Mouse (Mus musculus) MEL (cell line): ENCODE data around the gene Tubd1. TPM values are rescaled to one million over a fixed set of nuclear protein-coding genes. Genes with fewer than 3 reads are reported as not detected.

Experiments used
- DNase-seq: peaks from one replicate; pipeline ENCODE4 v3.0.0; 2011; ENCODE audit warnings: low read depth, low spot score
- H3K27ac ChIP-seq: 2 replicates; pipeline ENCODE4 v1.5.1; 2012; ENCODE audit warnings: low read depth, mild to moderate bottlenecking, control low read depth, low read length, moderate library complexity; ENCODE audit not compliant: control insufficient read depth
- H3K27me3 ChIP-seq, 2 experiments: fragments of 150-350 bp in 1 of 2; sonication (generic) in 1 of 2; 2 replicates each; pipeline ENCODE4 v1.6.1; 2012; ENCODE audit warnings: low read length in 2 of 2, mild to moderate bottlenecking in 2 of 2, improper control_type of control experiment in 1 of 2, moderate library complexity in 1 of 2; ENCODE audit not compliant: insufficient read depth in 2 of 2, control insufficient read depth in 1 of 2
- H3K36me3 ChIP-seq, 2 experiments: 2 replicates each; pipeline ENCODE4 v1.6.1; 2012 to 2014; ENCODE audit warnings: low read length in 2 of 2, improper control_type of control experiment in 1 of 2, inconsistent platforms in 1 of 2, mild to moderate bottlenecking in 1 of 2; ENCODE audit not compliant: insufficient read depth in 2 of 2, control insufficient read depth in 1 of 2
- H3K4me1 ChIP-seq, 2 experiments: fragments of 150-350 bp in 1 of 2; sonication (generic) in 1 of 2; 2 replicates each; pipeline ENCODE4 v1.6.1; 2012; ENCODE audit warnings: low read length in 2 of 2, improper control_type of control experiment in 1 of 2, mild to moderate bottlenecking in 1 of 2; ENCODE audit not compliant: insufficient read depth in 2 of 2, control insufficient read depth in 1 of 2
- H3K4me3 ChIP-seq, 2 experiments: fragments of 150-350 bp in 1 of 2; sonication (generic) in 1 of 2; 2 replicates each; pipeline ENCODE4 v1.5.1; 2012; ENCODE audit warnings: low read depth in 2 of 2, low read length in 2 of 2, mild to moderate bottlenecking in 2 of 2, moderate library complexity in 2 of 2, control low read depth in 1 of 2, improper control_type of control experiment in 1 of 2; ENCODE audit not compliant: control insufficient read depth in 1 of 2, insufficient read depth in 1 of 2
- H3K79me2 ChIP-seq: 2 replicates; pipeline ENCODE4 v1.6.1; 2012; ENCODE audit warnings: mild to moderate bottlenecking, low read length, moderate library complexity; ENCODE audit not compliant: control insufficient read depth, poor library complexity, insufficient read depth
- H3K9ac ChIP-seq: 2 replicates; pipeline ENCODE4 v1.6.1; 2012; ENCODE audit warnings: low read depth, mild to moderate bottlenecking, control low read depth, low read length, moderate library complexity; ENCODE audit not compliant: control insufficient read depth, poor library complexity, severe bottlenecking
- H3K9me3 ChIP-seq: fragments of 150-350 bp; sonication (generic); replicated peaks from 2 replicates; pipeline ENCODE4 v1.6.1; 2012; ENCODE audit warnings: mild to moderate bottlenecking, low read length, improper control_type of control experiment, moderate library complexity; ENCODE audit not compliant: insufficient read depth
- BHLHE40 ChIP-seq: IDR thresholded peaks from 2 replicates; pipeline ENCODE4 v1.6.1; 2012; ENCODE audit warnings: low read depth, mild to moderate bottlenecking, inconsistent platforms, low read length, improper control_type of control experiment, borderline replicate concordance
- CHD1 ChIP-seq: IDR thresholded peaks from 2 replicates; pipeline ENCODE4 v1.6.1; 2012; ENCODE audit warnings: low read depth, mild to moderate bottlenecking, inconsistent platforms, low read length, improper control_type of control experiment
- CHD2 ChIP-seq: IDR thresholded peaks from 2 replicates; pipeline ENCODE4 v1.6.1; 2011; ENCODE audit warnings: low read length, improper control_type of control experiment
- CTCF ChIP-seq, 3 experiments: IDR thresholded peaks in 2 of 3; conservative IDR thresholded peaks in 1 of 3; 2 replicates each; pipeline ENCODE4 v1.5.1; 2011 to 2012; ENCODE audit warnings: low read length in 3 of 3, low read depth in 2 of 3, mild to moderate bottlenecking in 2 of 3, improper control_type of control experiment in 1 of 3, inconsistent platforms in 1 of 3, mixed read lengths in 1 of 3, moderate library complexity in 1 of 3; ENCODE audit not compliant: control insufficient read depth in 1 of 3, insufficient read depth in 1 of 3, poor library complexity in 1 of 3, severe bottlenecking in 1 of 3
- E2F4 ChIP-seq: IDR thresholded peaks from 2 replicates; pipeline ENCODE4 v1.6.1; 2011; ENCODE audit warnings: low read depth, low read length, improper control_type of control experiment, borderline replicate concordance
- ELF1 ChIP-seq: IDR thresholded peaks from 2 replicates; pipeline ENCODE4 v1.6.1; 2014; ENCODE audit warnings: low read depth, mild to moderate bottlenecking, inconsistent platforms, low read length, improper control_type of control experiment, moderate library complexity
- EP300 ChIP-seq, 2 experiments: IDR thresholded peaks; 2 replicates each; pipeline ENCODE4 v1.6.1; 2011; ENCODE audit warnings: improper control_type of control experiment in 2 of 2, low read length in 2 of 2, low read depth in 1 of 2, mild to moderate bottlenecking in 1 of 2
- ETS1 ChIP-seq: IDR thresholded peaks from 2 replicates; pipeline ENCODE4 v1.6.1; 2012; ENCODE audit warnings: low read depth, mild to moderate bottlenecking, inconsistent platforms, low read length, improper control_type of control experiment, moderate library complexity
- GABPA ChIP-seq: IDR thresholded peaks from 2 replicates; pipeline ENCODE4 v1.6.1; 2012; ENCODE audit warnings: low read depth, mild to moderate bottlenecking, inconsistent platforms, low read length, improper control_type of control experiment, moderate library complexity
- GATA1 ChIP-seq: IDR thresholded peaks from 2 replicates; pipeline ENCODE4 v1.6.1; 2011; ENCODE audit warnings: low read depth, low read length, improper control_type of control experiment
- HCFC1 ChIP-seq: IDR thresholded peaks from 2 replicates; pipeline ENCODE4 v1.6.1; 2012; ENCODE audit warnings: low read depth, mild to moderate bottlenecking, inconsistent platforms, low read length, improper control_type of control experiment, moderate library complexity
- JUND ChIP-seq: IDR thresholded peaks from 2 replicates; pipeline ENCODE4 v1.6.1; 2011; ENCODE audit warnings: low read depth, mild to moderate bottlenecking, improper control_type of control experiment, low read length
- KAT2A ChIP-seq: conservative IDR thresholded peaks from 2 replicates; pipeline ENCODE4 v1.6.1; 2012; ENCODE audit warnings: low read depth, low read length, improper control_type of control experiment, inconsistent platforms
- MAFK ChIP-seq: IDR thresholded peaks from 2 replicates; pipeline ENCODE4 v1.6.1; 2011; ENCODE audit warnings: low read depth, mild to moderate bottlenecking, low read length, improper control_type of control experiment, borderline replicate concordance
- MAX ChIP-seq: IDR thresholded peaks from 2 replicates; pipeline ENCODE4 v1.6.1; 2011; ENCODE audit warnings: low read length, improper control_type of control experiment
- MAZ ChIP-seq: IDR thresholded peaks from 2 replicates; pipeline ENCODE4 v1.6.1; 2012; ENCODE audit warnings: low read depth, mild to moderate bottlenecking, inconsistent platforms, low read length, improper control_type of control experiment
- MEF2A ChIP-seq: IDR thresholded peaks from 2 replicates; pipeline ENCODE4 v1.6.1; 2014; ENCODE audit warnings: low read depth, mild to moderate bottlenecking, inconsistent platforms, low read length, improper control_type of control experiment; ENCODE audit not compliant: poor library complexity, insufficient replicate concordance, severe bottlenecking; ENCODE audit errors: extremely low read depth
- MXI1 ChIP-seq: IDR thresholded peaks from 2 replicates; pipeline ENCODE4 v1.6.1; 2011; ENCODE audit warnings: mild to moderate bottlenecking, low read depth, low read length, improper control_type of control experiment
- MYC ChIP-seq: IDR thresholded peaks from 2 replicates; pipeline ENCODE4 v1.6.1; 2011; ENCODE audit warnings: low read depth, mild to moderate bottlenecking, low read length, improper control_type of control experiment, moderate library complexity
- NELFE ChIP-seq: IDR thresholded peaks from 2 replicates; pipeline ENCODE4 v1.6.1; 2011; ENCODE audit warnings: low read depth, low read length, improper control_type of control experiment
- POLR2A ChIP-seq, 2 experiments: IDR thresholded peaks; 2 replicates each; pipeline ENCODE4 v1.6.1; 2011 to 2012; ENCODE audit warnings: low read length in 2 of 2, mild to moderate bottlenecking in 2 of 2, control low read depth in 1 of 2, improper control_type of control experiment in 1 of 2, low read depth in 1 of 2, moderate library complexity in 1 of 2; ENCODE audit not compliant: control insufficient read depth in 1 of 2, insufficient read depth in 1 of 2, poor library complexity in 1 of 2
- POLR2AphosphoS2 ChIP-seq: IDR thresholded peaks from 2 replicates; pipeline ENCODE4 v1.6.1; 2011; ENCODE audit warnings: low read length, improper control_type of control experiment
- POLR2AphosphoS5 ChIP-seq: IDR thresholded peaks from 2 replicates; pipeline ENCODE4 v1.6.1; 2012; ENCODE audit warnings: low read depth, borderline replicate concordance, mild to moderate bottlenecking, inconsistent platforms, low read length, moderate library complexity, mixed read lengths
- RAD21 ChIP-seq: IDR thresholded peaks from 2 replicates; pipeline ENCODE4 v1.6.1; 2011; ENCODE audit warnings: mild to moderate bottlenecking, low read depth, low read length, improper control_type of control experiment
- RCOR1 ChIP-seq: IDR thresholded peaks from 2 replicates; pipeline ENCODE4 v1.6.1; 2012; ENCODE audit warnings: low read depth, mild to moderate bottlenecking, inconsistent platforms, low read length, improper control_type of control experiment
- SIN3A ChIP-seq: IDR thresholded peaks from 2 replicates; pipeline ENCODE4 v1.6.1; 2012; ENCODE audit warnings: low read length, improper control_type of control experiment, inconsistent platforms
- SMC3 ChIP-seq: IDR thresholded peaks from 2 replicates; pipeline ENCODE4 v1.6.1; 2011; ENCODE audit warnings: low read depth, low read length, improper control_type of control experiment
- TAL1 ChIP-seq: IDR thresholded peaks from 2 replicates; pipeline ENCODE4 v1.6.1; 2012; ENCODE audit warnings: mild to moderate bottlenecking, inconsistent platforms, low read length, moderate library complexity, mixed read lengths
- TBP ChIP-seq: IDR thresholded peaks from 2 replicates; pipeline ENCODE4 v1.8.0; 2011; ENCODE audit warnings: low read depth, low read length, improper control_type of control experiment
- TCF12 ChIP-seq: IDR thresholded peaks from 2 replicates; pipeline ENCODE4 v1.6.1; 2014; ENCODE audit warnings: low read depth, mild to moderate bottlenecking, inconsistent platforms, low read length, improper control_type of control experiment, moderate library complexity
- UBTF ChIP-seq: IDR thresholded peaks from 2 replicates; pipeline ENCODE4 v1.6.1; 2012; ENCODE audit warnings: low read depth, mild to moderate bottlenecking, inconsistent platforms, low read length, improper control_type of control experiment, moderate library complexity, borderline replicate concordance; ENCODE audit not compliant: insufficient read depth
- USF1 ChIP-seq: IDR thresholded peaks from 2 replicates; pipeline ENCODE4 v1.6.1; 2014; ENCODE audit warnings: low read depth, mild to moderate bottlenecking, inconsistent platforms, low read length, improper control_type of control experiment, moderate library complexity
- USF2 ChIP-seq, 2 experiments: IDR thresholded peaks; 2 replicates each; pipeline ENCODE4 v1.6.1; 2011 to 2012; ENCODE audit warnings: improper control_type of control experiment in 2 of 2, low read length in 2 of 2, borderline replicate concordance in 1 of 2, inconsistent platforms in 1 of 2, low read depth in 1 of 2, mild to moderate bottlenecking in 1 of 2; ENCODE audit not compliant: insufficient read depth in 1 of 2
- ZMIZ1 ChIP-seq: IDR thresholded peaks from 2 replicates; pipeline ENCODE4 v1.6.1; 2012; ENCODE audit warnings: low read depth, mild to moderate bottlenecking, inconsistent platforms, low read length, improper control_type of control experiment, moderate library complexity
- ZNF384 ChIP-seq: IDR thresholded peaks from 2 replicates; pipeline ENCODE4 v1.6.1; 2012; ENCODE audit warnings: low read depth, mild to moderate bottlenecking, inconsistent platforms, low read length, improper control_type of control experiment
- polyA plus RNA-seq, 2 experiments: library from polyadenylated mRNA; stranded (reverse) in 1 of 2; unstranded in 1 of 2; fragments of >175 nt in 1 of 2; fragments of >200 nt in 1 of 2; gene quantifications; 2 replicates each; pipeline versions ENCODE4 v1.2.1 to v1.2.4; 2012; ENCODE audit warnings: low replicate concordance in 2 of 2, low read depth in 1 of 2; ENCODE audit not compliant: insufficient read length in 2 of 2, insufficient read depth in 1 of 2, missing spikeins in 1 of 2
- total RNA-seq: library from RNA; depleted of rRNA; stranded (reverse); fragments of 300-350 nt; gene quantifications from 2 replicates; pipeline ENCODE4 v1.2.3, GENCODE M21; 2012

Gene Tubd1
- total and polyA plus RNA-seq, 3 experiments: 14.4 to 23.4 TPM; not detected in 1

- H3K9me3 ChIP-seq: no peaks in the 10 kb centered on the region
- H3K36me3 ChIP-seq: peaks cover 4 to 43% of the 10 kb centered on the region in 2 experiments; a peak in 3 of 4 replicates
- peak overlapping the region; percentile 83 to 88 for H3K4me3 ChIP-seq
- H3K9ac ChIP-seq: peak overlapping the region; percentile 88
- peak overlapping the region; percentile 97 for H3K27ac ChIP-seq
- peaks cover 37% of the 10 kb centered on the region for H3K79me2 ChIP-seq
- H3K4me1 ChIP-seq: peaks cover 13 to 26% of the 10 kb centered on the region in 2 experiments
- DNase-seq: peak; percentile 100
- no peaks in the 10 kb centered on the region for H3K27me3 ChIP-seq
- TF ChIP-seq UBTF (0 out of 2 replicates have a peak, but pooled peaks have one; percentile 34), MYC (peak; percentile 88), ELF1 (peak; percentile 85), ZMIZ1 (peak; percentile 99), TAL1 (peak; percentile 83), E2F4 (no peak), JUND (peak; percentile 84), BHLHE40 (peak; percentile 61; the same call in 1 of the 2 replicates), GABPA (no peak; the same call in 1 of the 2 replicates), RCOR1 (peak; percentile 89), POLR2A (IDR thresholded peaks at IDR 0.05; ENCODE audit: control insufficient read depth in 1 of 2, insufficient read depth in 1 of 2, low read depth in 1 of 2, low read length in 2 of 2, poor library complexity in 1 of 2) (peak; percentile 88 to 100), MAFK (peak; percentile 70; the same call in 1 of the 2 replicates), POLR2AphosphoS2 (peak; percentile 100), CTCF (IDR thresholded peaks at IDR 0.05 in 2 of 3, conservative IDR thresholded peaks at IDR 0.05 in 1 of 3; ENCODE audit: control insufficient read depth in 1 of 3, insufficient read depth in 1 of 3, low read depth in 2 of 3, low read length in 3 of 3, poor library complexity in 1 of 3, severe bottlenecking in 1 of 3) (no peak), EP300 (IDR thresholded peaks at IDR 0.05; ENCODE audit: low read depth in 1 of 2, low read length in 2 of 2) (peak; percentile 72 to 89), USF1 (no peak), MXI1 (peak; percentile 74; the same call in 1 of the 2 replicates), SIN3A (peak; percentile 88), NELFE (peak; percentile 100), RAD21 (no peak), MEF2A (0 out of 2 replicates have a peak, but pooled peaks have one; percentile 29), CHD2 (no peak; the same call in 1 of the 2 replicates), MAZ (peak; percentile 94), ZNF384 (peak; percentile 36), TBP (peak; percentile 98), POLR2AphosphoS5 (no peak), USF2 (IDR thresholded peaks at IDR 0.05; ENCODE audit: borderline replicate concordance in 1 of 2, insufficient read depth in 1 of 2, low read depth in 1 of 2, low read length in 2 of 2) (no peak), CHD1 (peak; percentile 36), TCF12 (peak; percentile 80), SMC3 (no peak; the same call in 1 of the 2 replicates), ETS1 (peak; percentile 97), KAT2A (peak; percentile 59), MAX (peak; percentile 59), GATA1 (peak; percentile 96), HCFC1 (peak; percentile 69)
Observed at GRCm38 (mm10) chr11:86586868-86587792, 42.3 kb downstream of the Tubd1 start.
